Mouse (Mus musculus): ENCODE measurements around the gene Pola2. TPM values are rescaled to one million over a fixed set of nuclear protein-coding genes. Genes with fewer than 3 reads are reported as not detected.
A peak's percentile ranks its signal among the peaks of the same experiment; 100 is the strongest.

Pola2 gene
- 22.4 and 26.6 TPM in 2 replicates for polyA plus RNA-seq (2015; fragmentation: Nextera tagmentation; extraction: Ambion mirVana)

DNA sequence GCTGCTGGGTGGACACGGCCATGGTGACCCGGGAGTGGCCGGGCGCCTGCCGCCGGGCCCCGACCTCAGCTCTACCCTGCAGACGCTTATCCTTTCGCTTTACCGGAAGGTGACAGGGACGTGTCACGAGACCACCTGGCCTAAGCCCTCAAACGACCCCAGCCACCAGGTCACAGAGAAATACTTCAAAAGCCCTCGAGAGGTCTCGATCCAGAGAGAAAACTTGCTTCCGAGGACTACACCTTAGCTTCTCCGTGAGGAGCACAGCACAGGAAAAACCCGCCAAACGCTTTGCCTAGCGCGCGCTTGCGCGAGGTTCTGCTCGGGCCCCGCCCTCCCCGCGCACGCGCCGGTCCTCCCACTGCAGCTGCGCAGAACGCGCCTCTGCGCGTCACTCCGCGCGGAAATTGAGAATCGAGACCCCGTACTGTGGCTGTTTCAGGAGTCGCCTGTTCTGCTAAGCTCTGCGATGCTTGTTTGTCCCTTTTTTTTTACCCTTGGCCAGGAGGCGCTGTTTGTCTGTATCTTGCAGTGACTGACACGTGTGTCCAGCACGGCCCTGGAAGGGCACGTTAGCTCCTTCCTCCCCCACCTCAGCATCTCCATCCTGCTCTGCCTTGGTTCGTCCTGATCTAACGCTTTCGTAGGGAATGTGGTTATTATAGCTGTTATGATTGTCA lies at the start of gene Pola2:
Pola2 (minus strand) TSS at position 320 of the 680 bp plus-strand sequence.
- no peaks in the 10 kb centered on the region for H3K27me3 ChIP-seq (replicated peaks; ENCODE audit: control insufficient read depth, insufficient read depth, low read length)
- peak; percentile 95 for ATAC-seq
- peak within 1 kb of the TSS; percentile 77 for H3K4me3 ChIP-seq (ENCODE audit: low read length)
- H3K4me1 ChIP-seq (ENCODE audit: control insufficient read depth, insufficient read depth, low read depth, low read length): peaks cover 15% of the 10 kb centered on the region
- H3K4me2 ChIP-seq (ENCODE audit: low read length): peak within 1 kb of the TSS; percentile 98
- H3K9ac ChIP-seq (ENCODE audit: low read depth, low read length): peak within 1 kb of the TSS; percentile 77
- H3K27ac ChIP-seq (ENCODE audit: low read depth, low read length): peak within 1 kb of the TSS; percentile 68
- H3K36me3 ChIP-seq (ENCODE audit: control insufficient read depth, insufficient read depth, low read length): no peaks in the 10 kb centered on the region
- H3K9me3 ChIP-seq (ENCODE audit: control insufficient read depth, low read length): no peaks in the 10 kb centered on the region
- under 1% methylated on average over 50 of the region's 50 CpGs for WGBS

DNA sequence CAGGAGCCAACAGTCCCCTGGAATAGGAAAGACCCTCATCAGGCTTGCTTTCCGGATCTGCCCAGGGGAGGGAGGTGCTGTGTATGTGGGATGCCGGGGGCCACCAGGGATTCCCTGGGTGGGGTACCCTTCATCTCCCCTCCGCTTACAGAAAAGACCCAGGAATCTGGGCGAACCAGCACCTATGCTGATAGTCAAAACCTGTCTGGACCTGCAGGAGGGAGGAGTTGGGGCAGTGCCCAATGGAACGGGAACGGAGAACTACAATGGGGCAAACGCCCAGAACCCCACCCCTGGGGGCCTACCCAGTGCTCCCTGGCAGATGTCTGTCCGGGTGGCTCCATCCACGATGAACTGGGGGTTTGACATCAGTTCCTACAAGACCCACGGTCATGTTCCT lies 49.7 kb upstream of the Pola2 start:
- Histone ChIP-seq H3K27ac (ENCODE audit: low read depth, low read length) (no peak overlapping the region), H3K4me1 (ENCODE audit: control insufficient read depth, insufficient read depth, low read depth, low read length) (peaks cover 13% of the 10 kb centered on the region), H3K9me3 (ENCODE audit: control insufficient read depth, low read length) (no peaks in the 10 kb centered on the region), H3K4me3 (ENCODE audit: low read length) (no peak overlapping the region), H3K4me2 (ENCODE audit: low read length) (no peak overlapping the region), H3K27me3 (replicated peaks; ENCODE audit: control insufficient read depth, insufficient read depth, low read length) (peaks cover 6% of the 10 kb centered on the region; the same call in 1 of the 2 replicates), H3K36me3 (ENCODE audit: control insufficient read depth, insufficient read depth, low read length) (no peaks in the 10 kb centered on the region), H3K9ac (ENCODE audit: low read depth, low read length) (no peak overlapping the region)
- 87% methylated on average over 10 of the region's 10 CpGs for WGBS
- no peak for ATAC-seq

DNA sequence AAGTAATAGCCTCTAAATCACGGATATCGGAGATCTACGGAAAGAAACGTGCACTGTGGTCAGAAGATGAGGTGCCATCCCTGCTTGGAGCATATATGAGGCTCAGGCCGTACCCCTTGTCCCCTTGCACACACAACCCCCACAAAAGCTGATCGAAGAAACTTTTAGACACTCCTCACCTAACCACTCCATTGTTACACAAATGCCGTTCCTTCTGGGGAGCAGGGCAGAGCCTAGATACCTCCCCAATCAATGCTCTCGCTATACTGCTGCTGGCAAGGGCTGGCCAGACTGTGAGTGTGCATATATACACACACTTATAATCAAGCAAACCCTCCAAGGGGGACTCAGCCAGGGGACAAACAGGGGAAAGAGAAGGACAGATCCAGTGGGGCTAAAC lies 45.1 kb upstream of the Pola2 start:
- ATAC-seq: no peak
- Histone ChIP-seq H3K27me3 (replicated peaks; ENCODE audit: control insufficient read depth, insufficient read depth, low read length) (no peaks in the 10 kb centered on the region; the same call in 1 of the 2 replicates), H3K27ac (ENCODE audit: low read depth, low read length) (no peak overlapping the region), H3K4me2 (ENCODE audit: low read length) (no peak overlapping the region), H3K9ac (ENCODE audit: low read depth, low read length) (no peak overlapping the region), H3K4me3 (ENCODE audit: low read length) (no peak overlapping the region), H3K4me1 (ENCODE audit: control insufficient read depth, insufficient read depth, low read depth, low read length) (no peaks in the 10 kb centered on the region), H3K9me3 (ENCODE audit: control insufficient read depth, low read length) (no peaks in the 10 kb centered on the region), H3K36me3 (ENCODE audit: control insufficient read depth, insufficient read depth, low read length) (peaks cover 3% of the 10 kb centered on the region; the same call in 1 of the 2 replicates)
- WGBS: 74% methylated on average over 8 of the region's 8 CpGs

DNA sequence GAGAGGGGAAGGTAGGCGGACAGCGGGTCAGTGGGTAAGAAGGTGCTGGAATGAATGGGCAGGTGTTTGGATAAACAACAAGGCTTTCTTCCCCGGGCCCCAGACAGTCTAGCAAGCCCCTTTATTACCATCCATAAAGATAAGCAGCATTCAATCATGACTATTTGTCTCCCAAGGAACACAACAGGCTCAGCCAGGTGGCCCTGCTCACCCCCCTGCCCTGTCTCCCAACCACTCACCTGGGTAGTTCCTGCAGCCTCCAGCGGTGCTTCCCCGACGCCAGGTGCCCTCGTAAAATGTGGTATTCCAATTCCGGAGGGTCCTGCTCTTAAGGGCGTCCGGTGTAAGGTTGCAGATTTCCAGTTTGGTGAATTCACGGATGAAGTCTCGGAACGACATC lies 43.0 kb upstream of the Pola2 start:
- Histone ChIP-seq H3K4me2 (ENCODE audit: low read length) (no peak overlapping the region), H3K27me3 (replicated peaks; ENCODE audit: control insufficient read depth, insufficient read depth, low read length) (no peaks in the 10 kb centered on the region), H3K9me3 (ENCODE audit: control insufficient read depth, low read length) (no peaks in the 10 kb centered on the region), H3K4me3 (ENCODE audit: low read length) (no peak overlapping the region), H3K36me3 (ENCODE audit: control insufficient read depth, insufficient read depth, low read length) (peaks cover 3% of the 10 kb centered on the region; the same call in 1 of the 2 replicates), H3K4me1 (ENCODE audit: control insufficient read depth, insufficient read depth, low read depth, low read length) (no peaks in the 10 kb centered on the region), H3K9ac (ENCODE audit: low read depth, low read length) (no peak overlapping the region), H3K27ac (ENCODE audit: low read depth, low read length) (no peak overlapping the region)
- ATAC-seq: no peak
- WGBS: 90% methylated on average over 13 of the region's 13 CpGs

DNA sequence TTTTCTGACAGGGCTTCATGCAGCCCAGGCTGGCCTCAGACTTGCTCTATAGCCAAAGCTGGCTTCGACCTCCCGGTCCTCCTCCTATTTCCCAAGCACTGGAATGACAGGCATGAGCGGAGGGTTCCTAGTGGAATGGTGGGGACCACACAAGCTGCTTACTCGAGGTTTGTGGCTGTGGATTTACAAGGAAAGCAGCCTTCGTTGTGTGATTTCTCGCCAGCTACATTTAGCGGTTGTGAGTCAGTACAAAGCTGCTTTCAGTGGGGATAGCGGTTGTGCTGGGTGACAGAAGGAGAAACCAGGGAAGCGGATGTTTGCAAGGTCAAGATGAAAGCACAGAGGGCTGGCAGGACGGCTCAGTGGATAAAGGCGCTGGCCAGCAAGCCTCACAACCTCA lies 41.5 kb upstream of the Pola2 start:
- ATAC-seq: no peak
- Histone ChIP-seq H3K4me2 (ENCODE audit: low read length) (no peak overlapping the region), H3K36me3 (ENCODE audit: control insufficient read depth, insufficient read depth, low read length) (peaks cover 3% of the 10 kb centered on the region; the same call in 1 of the 2 replicates), H3K9me3 (ENCODE audit: control insufficient read depth, low read length) (no peaks in the 10 kb centered on the region), H3K4me3 (ENCODE audit: low read length) (no peak overlapping the region), H3K4me1 (ENCODE audit: control insufficient read depth, insufficient read depth, low read depth, low read length) (no peaks in the 10 kb centered on the region), H3K27ac (ENCODE audit: low read depth, low read length) (no peak overlapping the region), H3K27me3 (replicated peaks; ENCODE audit: control insufficient read depth, insufficient read depth, low read length) (no peaks in the 10 kb centered on the region), H3K9ac (ENCODE audit: low read depth, low read length) (no peak overlapping the region)
- 67% methylated on average over 11 of the region's 11 CpGs for WGBS

DNA sequence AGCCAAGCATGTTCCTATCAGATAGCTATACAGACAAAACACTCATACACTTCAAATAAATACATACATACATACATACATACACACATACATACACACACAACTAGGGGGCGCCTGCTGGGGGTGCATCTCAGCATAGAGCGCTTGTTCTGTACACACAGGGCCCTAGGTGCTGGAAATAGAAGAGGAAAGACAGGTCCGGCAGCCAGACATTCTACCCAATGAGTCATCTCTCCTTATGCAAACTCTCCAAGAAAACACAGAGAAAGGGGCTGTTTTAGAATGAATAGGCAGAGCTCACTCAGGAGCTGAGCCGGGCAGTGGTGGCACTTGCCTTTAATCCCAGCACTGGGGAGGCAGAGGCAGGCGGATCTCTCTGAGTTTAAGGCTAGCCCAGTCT lies 36.0 kb upstream of the Pola2 start:
- H3K4me2 ChIP-seq (ENCODE audit: low read length): no peak overlapping the region
- H3K4me3 ChIP-seq (ENCODE audit: low read length): no peak overlapping the region
- H3K27me3 ChIP-seq (replicated peaks; ENCODE audit: control insufficient read depth, insufficient read depth, low read length): no peaks in the 10 kb centered on the region
- H3K9me3 ChIP-seq (ENCODE audit: control insufficient read depth, low read length): no peaks in the 10 kb centered on the region
- no peak overlapping the region for H3K27ac ChIP-seq (ENCODE audit: low read depth, low read length)
- no peaks in the 10 kb centered on the region for H3K4me1 ChIP-seq (ENCODE audit: control insufficient read depth, insufficient read depth, low read depth, low read length)
- 84% methylated on average over 5 of the region's 5 CpGs for WGBS
- H3K36me3 ChIP-seq (ENCODE audit: control insufficient read depth, insufficient read depth, low read length): no peaks in the 10 kb centered on the region
- no peak for ATAC-seq
- H3K9ac ChIP-seq (ENCODE audit: low read depth, low read length): no peak overlapping the region

DNA sequence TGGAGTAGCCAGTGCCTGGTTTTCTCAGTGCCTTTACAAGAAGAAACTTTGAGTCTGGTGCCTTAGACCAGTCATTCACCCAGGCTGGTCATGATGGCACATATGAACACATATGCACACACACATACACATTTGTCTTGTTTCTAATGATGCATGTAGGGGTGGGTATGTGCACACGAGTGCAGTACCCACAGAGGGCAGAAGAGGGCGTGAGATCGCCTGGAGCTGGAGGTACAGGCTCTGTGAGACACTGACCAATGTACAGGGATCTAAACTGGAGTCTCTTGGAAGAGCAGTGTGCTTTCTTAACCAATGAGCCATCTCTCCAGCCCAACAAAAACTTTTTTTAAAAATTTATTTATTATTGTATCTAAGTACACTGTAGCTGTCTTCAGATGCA lies 34.2 kb upstream of the Pola2 start:
- H3K36me3 ChIP-seq (ENCODE audit: control insufficient read depth, insufficient read depth, low read length): no peaks in the 10 kb centered on the region
- no peak overlapping the region for H3K4me2 ChIP-seq (ENCODE audit: low read length)
- H3K4me3 ChIP-seq (ENCODE audit: low read length): no peak overlapping the region
- H3K4me1 ChIP-seq (ENCODE audit: control insufficient read depth, insufficient read depth, low read depth, low read length): no peaks in the 10 kb centered on the region
- no peaks in the 10 kb centered on the region for H3K9me3 ChIP-seq (ENCODE audit: control insufficient read depth, low read length)
- 93% methylated on average over 3 of the region's 3 CpGs for WGBS
- no peaks in the 10 kb centered on the region for H3K27me3 ChIP-seq (replicated peaks; ENCODE audit: control insufficient read depth, insufficient read depth, low read length)
- no peak overlapping the region for H3K9ac ChIP-seq (ENCODE audit: low read depth, low read length)
- ATAC-seq: no peak
- no peak overlapping the region for H3K27ac ChIP-seq (ENCODE audit: low read depth, low read length)

DNA sequence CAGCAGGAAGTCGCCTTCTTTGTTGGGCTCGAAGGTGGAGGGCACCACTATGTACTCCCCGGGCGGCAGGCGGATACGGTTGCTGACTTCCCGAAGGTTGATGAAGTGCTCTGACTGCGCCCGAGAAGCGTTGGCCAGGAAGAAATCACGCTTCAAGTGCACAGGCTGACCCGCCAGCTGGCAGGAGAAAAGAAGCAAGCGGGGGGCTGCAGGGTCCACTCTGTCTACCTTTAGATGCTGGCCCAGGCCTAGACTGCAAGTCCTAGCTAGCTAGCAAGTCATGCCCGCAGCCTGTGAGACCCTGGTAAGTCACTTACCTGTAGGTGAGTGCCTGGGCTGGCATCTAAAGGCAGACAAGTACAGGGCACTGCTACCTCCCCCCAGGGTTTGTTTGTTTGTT lies 30.7 kb upstream of the Pola2 start:
- ATAC-seq: no peak
- H3K4me3 ChIP-seq (ENCODE audit: low read length): no peak overlapping the region

DNA sequence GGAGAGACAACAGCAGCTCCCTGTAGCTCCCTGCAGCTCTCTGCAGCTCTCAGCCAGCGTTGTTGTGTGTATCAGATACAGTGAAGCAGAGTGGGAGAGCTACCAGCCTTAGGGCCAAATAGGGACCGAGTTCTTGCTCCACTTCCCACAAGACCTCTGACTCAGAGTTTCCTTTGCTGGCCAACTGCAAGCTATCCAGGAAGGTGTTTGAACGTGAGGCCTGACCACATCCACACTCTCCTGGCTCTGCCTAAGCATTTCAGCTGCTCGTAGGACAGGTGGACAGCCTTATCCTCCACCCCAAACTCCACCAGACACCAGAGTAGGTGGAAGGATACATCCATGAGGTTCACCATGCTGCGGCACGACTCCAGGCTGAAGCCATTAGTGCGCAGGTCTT lies 28.0 kb upstream of the Pola2 start:
- ATAC-seq: no peak
- Histone ChIP-seq H3K4me3 (ENCODE audit: low read length) (no peak overlapping the region), H3K9ac (ENCODE audit: low read depth, low read length) (no peak overlapping the region), H3K4me1 (ENCODE audit: control insufficient read depth, insufficient read depth, low read depth, low read length) (peaks cover 7% of the 10 kb centered on the region; the same call in 1 of the 2 replicates), H3K27ac (ENCODE audit: low read depth, low read length) (no peak overlapping the region), H3K36me3 (ENCODE audit: control insufficient read depth, insufficient read depth, low read length) (no peaks in the 10 kb centered on the region), H3K27me3 (replicated peaks; ENCODE audit: control insufficient read depth, insufficient read depth, low read length) (no peaks in the 10 kb centered on the region), H3K9me3 (ENCODE audit: control insufficient read depth, low read length) (no peaks in the 10 kb centered on the region), H3K4me2 (ENCODE audit: low read length) (no peak overlapping the region)
- 85% methylated on average over 7 of the region's 7 CpGs for WGBS

More for the DNA sequence above, 30.7 kb upstream of the Pola2 start:
- no peaks in the 10 kb centered on the region for H3K4me1 ChIP-seq (ENCODE audit: control insufficient read depth, insufficient read depth, low read depth, low read length)
- H3K4me2 ChIP-seq (ENCODE audit: low read length): no peak overlapping the region
- H3K36me3 ChIP-seq (ENCODE audit: control insufficient read depth, insufficient read depth, low read length): no peaks in the 10 kb centered on the region
- no peak overlapping the region for H3K9ac ChIP-seq (ENCODE audit: low read depth, low read length)
- H3K9me3 ChIP-seq (ENCODE audit: control insufficient read depth, low read length): no peaks in the 10 kb centered on the region
- H3K27ac ChIP-seq (ENCODE audit: low read depth, low read length): no peak overlapping the region
- 84% methylated on average over 14 of the region's 14 CpGs for WGBS
- H3K27me3 ChIP-seq (replicated peaks; ENCODE audit: control insufficient read depth, insufficient read depth, low read length): no peaks in the 10 kb centered on the region
